Mouse (Mus musculus) kidney, adult 2 months (tissue): ENCODE results near the gene Ahcyl2. TPM values are rescaled to one million over a fixed set of nuclear protein-coding genes. Genes with fewer than 3 reads are reported as not detected.

ENCODE experiments used
- DNase-seq: peaks from one replicate; pipeline ENCODE4 v3.0.0; 2021
- H3K27ac ChIP-seq: fragments of 200-500 bp; 2 replicates; pipeline ENCODE4 v1.5.1; 2012; ENCODE audit warnings: low read depth, low read length, control low read depth, inconsistent platforms; ENCODE audit not compliant: insufficient read depth
- H3K27me3 ChIP-seq: fragments of 200-500 bp; replicated peaks from 2 replicates; pipeline ENCODE4 v1.6.1; 2012; ENCODE audit warnings: mild to moderate bottlenecking, moderate library complexity, low read length, inconsistent platforms; ENCODE audit not compliant: control insufficient read depth, insufficient read depth
- H3K36me3 ChIP-seq: fragments of 200-500 bp; 2 replicates; pipeline ENCODE4 v1.6.1; 2012; ENCODE audit warnings: mild to moderate bottlenecking, moderate library complexity, low read length, inconsistent platforms; ENCODE audit not compliant: control insufficient read depth, insufficient read depth
- H3K4me1 ChIP-seq: fragments of 200-500 bp; 2 replicates; pipeline ENCODE4 v1.6.1; 2011; ENCODE audit warnings: low read length; ENCODE audit not compliant: control insufficient read depth, insufficient read depth
- H3K4me3 ChIP-seq: fragments of 200-500 bp; 2 replicates; pipeline ENCODE4 v1.5.1; 2011; ENCODE audit warnings: mild to moderate bottlenecking, low read depth, low read length, control low read depth; ENCODE audit not compliant: insufficient read depth
- CTCF ChIP-seq: fragments of 200-500 bp; conservative IDR thresholded peaks from 2 replicates; pipeline ENCODE4 v1.5.1; 2011; ENCODE audit warnings: low read depth, mild to moderate bottlenecking, control low read depth, low read length, moderate library complexity, mixed read lengths; ENCODE audit not compliant: insufficient read depth, insufficient read length
- POLR2A ChIP-seq: fragments of 200-500 bp; IDR thresholded peaks from one replicate; pipeline ENCODE4 v1.6.1; 2011; ENCODE audit warnings: low read depth, low read length, control low read depth
- WGBS: fragments of 180-500 bp; shearing (Covaris S2); methylation state at CpG from one replicate; pipeline ENCODE4 v1.1.7; 2018; 5-methylcytosine and 5-hydroxymethylcytosine counted together
- polyA plus RNA-seq: library from polyadenylated mRNA; depleted of rRNA; stranded (reverse); fragments of >200 nt; gene quantifications from 2 replicates; pipeline ENCODE4 v1.2.3, GENCODE M21; 2012

Gene Ahcyl2
- polyA plus RNA-seq, 1 experiment, result 122 TPM

GRCm38 (mm10) chr6:29904281-29904680, 136.5 kb downstream of the Ahcyl2 start:
- Histone ChIP-seq H3K4me1 (no peaks in the 10 kb centered on the region), H3K4me3 (no peak overlapping the region), H3K36me3 (peaks cover 8% of the 10 kb centered on the region), H3K27ac (no peak overlapping the region), H3K27me3 (no peaks in the 10 kb centered on the region)
- TF ChIP-seq CTCF, result no peak
- no peak for TF ChIP-seq POLR2A
- no peak for DNase-seq
- WGBS, result 78% methylated on average over 3 of the region's 3 CpGs

DNA sequence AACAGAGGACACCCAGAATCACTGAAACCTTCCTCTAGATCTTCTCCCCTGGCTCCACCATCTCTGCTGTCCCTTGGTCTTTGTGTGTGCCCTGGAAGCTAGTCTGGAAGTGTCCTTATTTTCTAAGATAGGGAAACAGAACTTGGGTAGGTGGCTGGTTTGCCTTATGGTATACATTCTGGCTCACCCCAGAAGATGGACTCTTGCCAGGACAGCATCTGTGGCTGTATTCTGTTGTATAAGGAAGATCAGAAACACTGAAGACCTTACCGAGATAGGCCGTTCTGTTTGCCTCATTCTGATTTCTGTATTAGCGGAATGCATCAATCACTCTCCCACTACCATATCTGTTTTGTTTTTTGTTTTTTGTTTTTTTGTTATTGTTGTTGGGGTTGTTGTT, 142.8 kb downstream of the Ahcyl2 start:
- 92% methylated on average over 3 of the region's 3 CpGs for WGBS
- TF ChIP-seq POLR2A (no peak), CTCF (no peak)
- H3K36me3 ChIP-seq, result peaks cover 3% of the 10 kb centered on the region; the same call in 1 of the 2 replicates
- H3K27ac ChIP-seq, result no peak overlapping the region
- DNase-seq, result no peak
- no peaks in the 10 kb centered on the region for H3K27me3 ChIP-seq
- no peak overlapping the region for H3K4me3 ChIP-seq
- H3K4me1 ChIP-seq, result no peaks in the 10 kb centered on the region

DNA sequence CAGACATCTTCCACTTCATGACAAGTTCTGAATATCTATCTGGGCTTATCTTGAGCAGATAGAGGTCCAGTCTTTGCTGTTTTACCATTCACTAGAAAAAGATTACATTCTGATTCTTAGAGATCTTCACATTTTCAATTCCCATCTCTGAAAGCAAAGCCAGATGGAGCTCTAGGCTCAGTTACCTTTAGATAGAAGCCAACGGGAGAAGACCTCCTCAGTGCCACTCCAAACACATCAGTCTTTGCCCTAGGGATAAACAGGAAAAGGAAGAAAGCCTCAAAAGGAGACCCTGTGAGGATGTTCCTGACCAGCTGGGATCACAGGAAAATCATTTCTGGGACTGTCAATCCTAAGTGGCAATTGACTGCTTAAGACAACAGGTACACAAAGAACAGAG, 145.9 kb downstream of the Ahcyl2 start:
- DNase-seq, result no peak
- peaks cover 3% of the 10 kb centered on the region; the same call in 1 of the 2 replicates for H3K36me3 ChIP-seq
- H3K27ac ChIP-seq, result no peak overlapping the region
- peaks cover 6% of the 10 kb centered on the region; the same call in 1 of the 2 replicates for H3K4me1 ChIP-seq
- TF ChIP-seq CTCF, result no peak
- no peaks in the 10 kb centered on the region; the same call in 1 of the 2 replicates for H3K27me3 ChIP-seq
- 49% methylated on average over 1 of the region's 1 CpGs for WGBS
- no peak overlapping the region for H3K4me3 ChIP-seq

DNA sequence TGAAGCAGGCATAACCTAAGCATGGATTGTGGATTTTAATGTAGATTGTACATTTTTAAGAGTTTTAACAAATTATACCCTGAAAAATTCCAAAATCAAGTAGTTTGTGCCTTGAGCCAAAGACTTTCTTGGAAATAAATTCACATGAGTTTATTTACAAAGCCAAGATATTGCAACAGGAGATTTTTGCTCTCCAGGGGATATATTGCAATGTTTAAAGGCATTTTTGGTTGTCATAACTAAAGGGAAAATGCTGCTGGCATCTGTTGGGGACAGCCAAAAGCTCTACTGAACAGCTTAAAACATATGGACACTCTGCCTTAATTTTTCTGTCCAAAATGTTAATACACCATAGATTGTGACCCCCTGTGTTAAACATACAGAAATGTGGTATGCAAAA, 146.3 kb downstream of the Ahcyl2 start:
- Histone ChIP-seq H3K4me3 (no peak overlapping the region), H3K27ac (no peak overlapping the region), H3K4me1 (peaks cover 6% of the 10 kb centered on the region; the same call in 1 of the 2 replicates), H3K27me3 (no peaks in the 10 kb centered on the region; the same call in 1 of the 2 replicates), H3K36me3 (peaks cover 3% of the 10 kb centered on the region; the same call in 1 of the 2 replicates)
- TF ChIP-seq POLR2A, result no peak
- TF ChIP-seq CTCF, result no peak
- DNase-seq, result no peak

GRCm38 (mm10) chr6:29915836-29916235, 148.0 kb downstream of the Ahcyl2 start:
- Histone ChIP-seq H3K27ac (no peak overlapping the region), H3K27me3 (no peaks in the 10 kb centered on the region; the same call in 1 of the 2 replicates), H3K4me1 (peaks cover 6% of the 10 kb centered on the region; the same call in 1 of the 2 replicates), H3K36me3 (no peaks in the 10 kb centered on the region; the same call in 1 of the 2 replicates), H3K4me3 (no peak overlapping the region)
- no peak for DNase-seq
- TF ChIP-seq CTCF, result no peak
- no peak for TF ChIP-seq POLR2A
- WGBS, result 58% methylated on average over 9 of the region's 9 CpGs

DNA sequence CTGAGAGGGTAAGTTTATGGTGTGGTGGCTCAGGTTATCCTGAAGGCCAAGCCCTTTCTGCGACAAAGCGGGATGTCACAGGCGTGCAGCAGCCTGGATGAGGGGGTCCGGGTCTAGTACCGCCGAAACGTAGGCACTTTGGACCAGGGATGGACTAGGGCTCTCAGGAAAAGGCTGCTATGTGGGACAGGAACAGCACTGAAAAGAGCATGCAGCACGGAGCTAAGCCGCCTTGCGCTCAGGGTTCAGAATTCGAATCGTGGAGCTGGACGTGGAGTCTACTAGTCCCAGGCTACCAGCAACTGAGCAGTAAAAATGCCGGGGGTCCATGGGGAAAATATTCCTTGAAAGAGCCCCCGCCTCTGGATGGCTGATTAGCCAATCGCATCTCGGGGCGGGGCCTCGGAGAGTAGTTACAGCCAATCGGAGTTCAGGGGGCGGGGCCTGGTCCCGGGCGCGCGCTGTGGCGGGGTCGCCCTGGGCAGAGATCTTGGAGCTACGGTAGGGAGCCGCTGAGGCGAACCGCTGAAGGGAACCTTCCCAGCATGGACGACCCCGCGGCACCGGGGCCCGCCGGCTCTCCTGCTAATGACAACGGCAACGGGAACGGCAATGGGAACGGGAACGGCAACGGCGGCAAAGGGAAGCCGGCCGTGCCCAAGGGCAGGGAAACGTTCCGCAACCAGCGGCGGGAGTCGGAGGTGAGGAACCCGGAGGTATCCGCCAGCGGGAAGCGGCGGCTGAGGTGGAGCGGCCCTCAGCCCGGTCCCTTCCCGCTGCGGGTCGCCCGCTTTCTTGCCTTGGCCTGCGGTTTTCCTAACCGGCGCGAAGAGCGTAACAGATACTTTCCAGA, 148.9 kb downstream of the Ahcyl2 start, which contains the start of gene Strip2:
Gene Strip2, plus strand, starts transcription at position 483 of the 853 bp plus-strand sequence.
- peak within 1 kb of the TSS; percentile 70 for H3K4me3 ChIP-seq
- H3K4me1 ChIP-seq, result peaks cover 6% of the 10 kb centered on the region; the same call in 1 of the 2 replicates
- H3K27ac ChIP-seq, result no peak within 1 kb of the TSS
- H3K36me3 ChIP-seq, result no peaks in the 10 kb centered on the region
- no peak for TF ChIP-seq POLR2A
- no peak for TF ChIP-seq CTCF
- WGBS, result under 1% methylated on average over 67 of the region's 67 CpGs
- H3K27me3 ChIP-seq, result no peaks in the 10 kb centered on the region; the same call in 1 of the 2 replicates
- DNase-seq, result peak; percentile 95

DNA sequence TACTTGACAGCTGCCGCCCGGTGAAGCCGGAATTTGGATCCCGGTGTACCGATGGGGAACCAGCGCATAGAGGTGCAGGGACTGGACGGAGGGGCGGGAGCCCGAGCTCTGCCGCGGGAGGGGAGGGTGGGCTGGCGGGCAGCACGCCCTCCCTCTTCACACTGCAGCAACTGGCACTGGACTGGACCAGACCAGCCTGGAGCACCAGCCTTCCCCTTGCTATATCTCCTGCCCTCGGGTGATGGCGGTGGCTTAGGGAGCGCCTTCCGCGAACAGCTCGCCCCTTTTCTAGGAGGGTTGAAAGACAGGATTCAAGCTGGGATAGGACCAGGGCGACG, 149.5 kb downstream of the Ahcyl2 start:
- no peak for DNase-seq
- 1% methylated on average over 21 of the region's 21 CpGs for WGBS
- TF ChIP-seq CTCF, result no peak
- no peak for TF ChIP-seq POLR2A
- H3K36me3 ChIP-seq, result no peaks in the 10 kb centered on the region
- H3K27me3 ChIP-seq, result no peaks in the 10 kb centered on the region; the same call in 1 of the 2 replicates
- peak overlapping the region; percentile 70 for H3K4me3 ChIP-seq
- no peak overlapping the region for H3K27ac ChIP-seq
- peaks cover 6% of the 10 kb centered on the region; the same call in 1 of the 2 replicates for H3K4me1 ChIP-seq
